In genomic region chr7:113297813-113298212, GRCm38 (mm10) we compare ENCODE assay signal across 26 mouse cellular contexts.
"Had no signal": no experiment of that assay in that cellular context is flagged by ENCODE, and none has a peak within 500 bp of the region (broad histone marks: within the 10 kb centered on the region; RNA-seq: fewer than 3 reads in every experiment).

No protein-coding gene starts in this region.

- H3K4me3 ChIP-seq: embryonic facial prominence, embryonic 10.5 days; embryonic facial prominence, embryonic 12.5 days; embryonic facial prominence, embryonic 13.5 days; embryonic facial prominence, embryonic 15.5 days; erythroblast, embryonic 14.5 days; forebrain, embryonic 10.5 days; forebrain, embryonic 12.5 days; forebrain, embryonic 13.5 days; forebrain, embryonic 15.5 days; gastrocnemius, adult 2 months; heart, adult 2 months had no signal

- DNase-seq: cerebellum, adult 9-11 months; cerebellum, postnatal 10 days; cerebellum, postnatal 14 days; cerebellum, postnatal 25 days; cerebellum, postnatal 36 days; embryo, embryonic 11 days; forebrain, postnatal 0 days; gastrocnemius, adult 2 months; gastrocnemius, postnatal 10 days; gastrocnemius, postnatal 14 days; gastrocnemius, postnatal 25 days; gastrocnemius, postnatal 36 days; heart, adult 11 months; heart, adult 18-20 months; heart, adult 2 months had no signal

- H3K27me3 ChIP-seq: embryonic facial prominence, embryonic 12.5 days; embryonic facial prominence, embryonic 13.5 days; embryonic facial prominence, embryonic 15.5 days; forebrain, embryonic 12.5 days; forebrain, embryonic 13.5 days; forebrain, embryonic 15.5 days had no signal

- H3K36me3 ChIP-seq: embryonic facial prominence, embryonic 12.5 days had no signal

- H3K4me2 ChIP-seq: embryonic facial prominence, embryonic 12.5 days; embryonic facial prominence, embryonic 13.5 days; embryonic facial prominence, embryonic 15.5 days; forebrain, embryonic 12.5 days; forebrain, embryonic 13.5 days; forebrain, embryonic 15.5 days had no signal

- H3K9me3 ChIP-seq: embryonic facial prominence, embryonic 10.5 days; embryonic facial prominence, embryonic 12.5 days; embryonic facial prominence, embryonic 13.5 days; embryonic facial prominence, embryonic 15.5 days; forebrain, embryonic 10.5 days; forebrain, embryonic 12.5 days; forebrain, embryonic 13.5 days; forebrain, embryonic 15.5 days had no signal

- ATAC-seq: forebrain, embryonic 13.5 days; forebrain, embryonic 14.5 days; forebrain, embryonic 15.5 days; forebrain, embryonic 16.5 days; forebrain, postnatal 0 days had no signal

- H3K27ac ChIP-seq: embryonic facial prominence, embryonic 12.5 days; embryonic facial prominence, embryonic 13.5 days; embryonic facial prominence, embryonic 15.5 days; forebrain, embryonic 12.5 days; forebrain, embryonic 13.5 days; forebrain, embryonic 15.5 days; gastrocnemius, adult 2 months; heart, adult 2 months had no signal

- H3K9ac ChIP-seq: embryonic facial prominence, embryonic 12.5 days; embryonic facial prominence, embryonic 13.5 days; embryonic facial prominence, embryonic 15.5 days; forebrain, embryonic 12.5 days; forebrain, embryonic 13.5 days; forebrain, embryonic 15.5 days; forebrain, postnatal 0 days had no signal
